Mouse (Mus musculus) heart, embryonic 15.5 days (tissue): ENCODE data around the gene Fam98a. TPM values are rescaled to one million over a fixed set of nuclear protein-coding genes. Genes with fewer than 3 reads are reported as not detected.

Source experiments
- ATAC-seq: fragments of 200-750 bp; cut with Nextera tagmentation; replicated peaks from 2 replicates; pipeline ENCODE4 v1.8.0; 2017; ENCODE audit warnings: low read depth, moderate TSS enrichment; ENCODE audit not compliant: insufficient number of reproducible peaks, insufficient read depth, low FRiP score
- H3K27ac ChIP-seq: fragments of 300-500 bp; sonication (generic); 2 replicates; pipeline ENCODE4 v1.5.1; 2015; ENCODE audit warnings: mild to moderate bottlenecking, inconsistent platforms
- H3K27me3 ChIP-seq: fragments of 300-500 bp; sonication (generic); 2 replicates; pipeline ENCODE4 v1.6.1; 2015; ENCODE audit warnings: inconsistent platforms
- H3K36me3 ChIP-seq: fragments of 300-500 bp; sonication (generic); 2 replicates; pipeline ENCODE4 v1.6.1; 2015; ENCODE audit warnings: mild to moderate bottlenecking, inconsistent platforms
- H3K4me1 ChIP-seq: fragments of 300-500 bp; sonication (generic); replicated peaks from 2 replicates; pipeline ENCODE4 v1.6.1; 2015; ENCODE audit warnings: inconsistent platforms
- H3K4me2 ChIP-seq: fragments of 300-500 bp; sonication (generic); 2 replicates; pipeline ENCODE4 v1.6.1; 2015; ENCODE audit warnings: inconsistent platforms, mild to moderate bottlenecking, moderate library complexity
- H3K4me3 ChIP-seq: fragments of 300-500 bp; sonication (generic); 2 replicates; pipeline ENCODE4 v1.5.1; 2015; ENCODE audit warnings: mild to moderate bottlenecking, inconsistent platforms
- H3K9ac ChIP-seq: fragments of 300-500 bp; sonication (generic); 2 replicates; pipeline ENCODE4 v1.6.1; 2015; ENCODE audit warnings: mild to moderate bottlenecking, inconsistent platforms
- H3K9me3 ChIP-seq: fragments of 300-500 bp; sonication (generic); replicated peaks from 2 replicates; pipeline ENCODE4 v1.6.1; 2016; ENCODE audit warnings: inconsistent platforms
- WGBS: fragments of 180-500 bp; shearing (Covaris S2); methylation state at CpG from one replicate; pipeline ENCODE4 v1.1.7; 2015; ENCODE audit warnings: mixed read lengths; 5-methylcytosine and 5-hydroxymethylcytosine counted together
- polyA plus RNA-seq: library from polyadenylated mRNA; unstranded; fragments of >200 nt; fragmentation: Nextera tagmentation; extraction: Ambion mirVana; gene quantifications from 2 replicates; pipeline ENCODE4 v1.2.1, GENCODE M21; 2015

Gene Fam98a
- polyA plus RNA-seq, 1 experiment from 2014 or later = 21.5 TPM

DNA sequence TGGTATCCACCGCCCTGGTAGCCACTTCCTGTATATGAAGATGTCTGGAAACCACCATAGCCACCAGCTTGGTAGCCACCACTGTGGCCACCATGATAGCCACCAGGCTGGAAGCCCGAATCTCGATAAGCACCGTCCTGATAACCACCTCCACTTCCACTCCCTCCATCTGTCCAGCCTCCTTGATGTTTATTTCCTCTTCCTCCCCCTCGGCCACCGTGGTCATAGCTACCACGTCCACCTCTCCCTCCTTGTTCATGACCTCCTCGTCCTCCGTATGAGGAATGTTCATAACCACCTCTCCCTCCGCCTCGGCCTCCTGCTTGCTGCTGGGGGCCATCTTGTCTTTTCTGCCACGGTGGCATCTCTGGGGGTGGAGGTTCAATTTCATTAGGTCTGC, 13.3 kb downstream of the Fam98a start:
- no peak overlapping the region for H3K27ac ChIP-seq
- peaks cover 31% of the 10 kb centered on the region for H3K36me3 ChIP-seq
- H3K4me3 ChIP-seq = no peak overlapping the region
- H3K4me1 ChIP-seq = peaks cover 7% of the 10 kb centered on the region
- 86% methylated on average over 12 of the region's 12 CpGs for WGBS
- H3K4me2 ChIP-seq = no peak overlapping the region
- no peak for ATAC-seq
- no peaks in the 10 kb centered on the region for H3K27me3 ChIP-seq
- H3K9me3 ChIP-seq = no peaks in the 10 kb centered on the region
- H3K9ac ChIP-seq = no peak overlapping the region

DNA sequence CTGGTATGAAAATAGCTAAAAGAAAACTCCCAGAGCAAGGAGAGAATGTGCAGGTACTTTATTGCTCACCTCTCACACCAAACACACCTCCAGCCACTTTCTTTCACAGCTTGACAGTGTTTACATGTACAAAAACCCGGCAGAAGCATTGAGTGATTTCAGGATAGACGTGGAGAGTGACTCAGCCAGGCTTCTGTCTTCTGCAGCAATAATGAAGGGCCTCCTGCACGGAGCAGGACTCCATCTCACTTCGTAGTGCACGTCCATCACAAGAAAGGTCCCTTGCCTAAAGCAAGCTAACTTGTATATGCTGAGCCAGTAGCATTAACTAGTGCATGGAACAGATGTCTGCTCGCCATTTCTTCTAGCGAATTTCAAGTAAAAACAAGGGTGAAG, 14.7 kb downstream of the Fam98a start:
- WGBS = 82% methylated on average over 7 of the region's 7 CpGs
- Histone ChIP-seq H3K4me1 (peaks cover 6% of the 10 kb centered on the region), H3K27me3 (no peaks in the 10 kb centered on the region), H3K27ac (no peak overlapping the region), H3K4me3 (no peak overlapping the region), H3K9me3 (no peaks in the 10 kb centered on the region), H3K9ac (no peak overlapping the region), H3K36me3 (peaks cover 27% of the 10 kb centered on the region), H3K4me2 (no peak overlapping the region)
- ATAC-seq = no peak

DNA sequence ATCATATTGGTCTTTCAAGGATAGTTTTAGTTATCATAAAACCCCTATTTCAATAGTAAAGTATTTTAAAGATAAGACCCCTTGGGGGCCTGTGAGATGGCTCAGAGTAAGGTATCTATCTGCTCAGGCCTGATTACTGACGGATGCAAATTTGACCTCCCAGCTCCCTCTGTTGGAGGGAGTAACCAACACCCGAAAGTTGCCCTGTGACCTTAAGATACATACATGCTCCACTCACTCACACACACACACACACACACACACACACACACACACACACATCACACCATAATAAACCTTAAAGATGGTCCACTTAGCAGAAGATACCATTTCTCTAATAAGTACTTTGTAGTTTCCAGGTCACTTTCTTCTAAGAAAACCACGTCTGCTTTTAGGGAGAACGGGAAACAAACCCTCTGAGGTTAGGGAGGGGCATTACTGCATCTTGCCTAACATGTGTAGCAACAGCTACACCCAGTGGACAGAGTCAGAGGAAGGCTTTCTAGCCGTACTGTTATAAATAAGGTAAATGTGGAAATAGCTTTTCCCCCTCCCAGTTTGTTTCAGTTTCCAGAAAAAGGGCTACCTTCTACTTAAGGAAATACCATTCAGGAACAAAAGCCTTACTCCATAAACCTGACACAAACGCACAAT, 15.2 kb downstream of the Fam98a start:
- Histone ChIP-seq H3K36me3 (peaks cover 27% of the 10 kb centered on the region), H3K9me3 (no peaks in the 10 kb centered on the region), H3K4me1 (peaks cover 6% of the 10 kb centered on the region), H3K4me3 (no peak overlapping the region), H3K9ac (no peak overlapping the region), H3K4me2 (no peak overlapping the region), H3K27ac (no peak overlapping the region), H3K27me3 (no peaks in the 10 kb centered on the region)
- peak; percentile 47; the same call in 1 of the 2 replicates for ATAC-seq
- 31% methylated on average over 6 of the region's 6 CpGs for WGBS

DNA sequence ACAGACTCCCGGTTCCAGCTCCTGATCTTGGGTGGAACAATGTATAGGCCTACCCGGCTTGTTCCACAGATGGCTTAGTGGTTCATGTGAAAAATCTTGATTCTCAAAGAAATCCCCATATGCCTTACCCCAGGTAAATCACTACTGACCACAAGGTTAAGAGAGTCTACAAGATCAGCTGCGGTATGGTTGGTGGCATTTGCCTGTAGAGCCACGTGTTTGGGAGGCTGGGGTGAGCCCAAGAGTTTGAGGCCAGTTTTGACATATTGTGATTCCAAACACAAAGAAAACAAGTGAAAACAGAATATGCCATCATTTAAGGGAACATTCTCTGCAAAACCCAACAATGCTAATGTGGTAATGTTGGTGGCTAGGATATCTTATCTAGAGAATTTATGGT, 16.1 kb downstream of the Fam98a start:
- Histone ChIP-seq H3K27ac (no peak overlapping the region), H3K36me3 (peaks cover 27% of the 10 kb centered on the region), H3K4me3 (no peak overlapping the region), H3K9me3 (no peaks in the 10 kb centered on the region), H3K4me2 (no peak overlapping the region), H3K4me1 (peaks cover 6% of the 10 kb centered on the region), H3K27me3 (no peaks in the 10 kb centered on the region), H3K9ac (no peak overlapping the region)
- ATAC-seq = no peak
- 89% methylated on average over 4 of the region's 4 CpGs for WGBS

DNA sequence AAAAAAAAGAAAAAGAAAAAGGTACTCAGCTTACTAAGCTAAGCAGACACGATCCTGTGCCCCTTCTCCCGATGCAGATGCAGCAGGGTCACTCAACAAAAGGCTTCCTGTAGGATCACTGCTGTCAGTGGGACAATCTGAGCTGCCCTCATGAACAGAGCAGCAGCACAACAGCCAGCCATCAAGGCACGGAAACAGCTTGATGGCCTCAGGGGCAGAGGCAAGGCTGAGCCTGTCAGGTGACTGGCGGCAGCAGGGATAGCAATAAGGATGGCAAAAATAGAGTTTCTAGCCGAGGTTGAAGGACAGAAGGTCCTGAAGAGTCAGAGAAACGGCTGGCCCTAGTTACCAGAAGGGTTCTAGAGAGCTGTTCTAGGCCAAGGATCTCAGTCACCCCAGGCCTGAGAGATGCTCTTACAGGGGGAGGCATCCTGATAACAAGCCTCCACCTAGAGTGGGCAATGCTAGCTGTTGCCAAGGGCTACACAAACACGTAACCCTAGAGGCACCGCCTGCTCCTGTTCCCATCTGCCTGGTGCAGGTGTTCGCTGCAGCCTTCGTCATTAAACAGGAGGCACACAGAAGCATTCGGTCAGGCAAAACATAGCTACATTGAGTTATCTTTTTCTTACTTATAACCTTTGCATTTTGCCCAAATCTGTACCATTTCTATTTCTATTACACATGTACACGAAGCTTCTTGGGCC, 17.3 kb downstream of the Fam98a start:
- peaks cover 22% of the 10 kb centered on the region for H3K36me3 ChIP-seq
- H3K27me3 ChIP-seq = no peaks in the 10 kb centered on the region
- H3K4me3 ChIP-seq = no peak overlapping the region
- no peak overlapping the region for H3K4me2 ChIP-seq
- no peak overlapping the region for H3K27ac ChIP-seq
- H3K9me3 ChIP-seq = no peaks in the 10 kb centered on the region
- H3K9ac ChIP-seq = no peak overlapping the region
- 56% methylated on average over 12 of the region's 12 CpGs for WGBS
- no peak for ATAC-seq
- H3K4me1 ChIP-seq = peaks cover 5% of the 10 kb centered on the region

- Histone ChIP-seq H3K4me1 (peaks cover 5% of the 10 kb centered on the region), H3K4me2 (no peak overlapping the region), H3K4me3 (no peak overlapping the region), H3K27me3 (no peaks in the 10 kb centered on the region), H3K27ac (no peak overlapping the region), H3K36me3 (peaks cover 8% of the 10 kb centered on the region; the same call in 1 of the 2 replicates), H3K9ac (no peak overlapping the region), H3K9me3 (no peaks in the 10 kb centered on the region)
- 83% methylated on average over 6 of the region's 6 CpGs for WGBS
- ATAC-seq = no peak
Measured at GRCm38 (mm10) chr17:75532469-75532986, 19.2 kb downstream of the Fam98a start.

GRCm38 (mm10) chr17:75529222-75529935, 22.4 kb downstream of the Fam98a start:
- Histone ChIP-seq H3K27ac (no peak overlapping the region), H3K4me1 (peaks cover 2% of the 10 kb centered on the region), H3K4me2 (no peak overlapping the region), H3K36me3 (no peaks in the 10 kb centered on the region), H3K9ac (no peak overlapping the region), H3K4me3 (no peak overlapping the region), H3K9me3 (no peaks in the 10 kb centered on the region), H3K27me3 (no peaks in the 10 kb centered on the region)
- no peak for ATAC-seq
- WGBS = 93% methylated on average over 14 of the region's 14 CpGs

- H3K9ac ChIP-seq = no peak overlapping the region
- no peaks in the 10 kb centered on the region for H3K36me3 ChIP-seq
- no peaks in the 10 kb centered on the region for H3K9me3 ChIP-seq
- H3K4me1 ChIP-seq = no peaks in the 10 kb centered on the region; the same call in 1 of the 2 replicates
- 87% methylated on average over 1 of the region's 1 CpGs for WGBS
- H3K4me3 ChIP-seq = no peak overlapping the region
- H3K4me2 ChIP-seq = no peak overlapping the region
- H3K27ac ChIP-seq = no peak overlapping the region
- H3K27me3 ChIP-seq = no peaks in the 10 kb centered on the region
- ATAC-seq = no peak
Measured at GRCm38 (mm10) chr17:75526411-75526810, 25.3 kb downstream of the Fam98a start.

GRCm38 (mm10) chr17:75523812-75524211, 27.9 kb downstream of the Fam98a start:
- WGBS = 53% methylated on average over 3 of the region's 3 CpGs
- H3K9me3 ChIP-seq = no peaks in the 10 kb centered on the region
- ATAC-seq = no peak

DNA sequence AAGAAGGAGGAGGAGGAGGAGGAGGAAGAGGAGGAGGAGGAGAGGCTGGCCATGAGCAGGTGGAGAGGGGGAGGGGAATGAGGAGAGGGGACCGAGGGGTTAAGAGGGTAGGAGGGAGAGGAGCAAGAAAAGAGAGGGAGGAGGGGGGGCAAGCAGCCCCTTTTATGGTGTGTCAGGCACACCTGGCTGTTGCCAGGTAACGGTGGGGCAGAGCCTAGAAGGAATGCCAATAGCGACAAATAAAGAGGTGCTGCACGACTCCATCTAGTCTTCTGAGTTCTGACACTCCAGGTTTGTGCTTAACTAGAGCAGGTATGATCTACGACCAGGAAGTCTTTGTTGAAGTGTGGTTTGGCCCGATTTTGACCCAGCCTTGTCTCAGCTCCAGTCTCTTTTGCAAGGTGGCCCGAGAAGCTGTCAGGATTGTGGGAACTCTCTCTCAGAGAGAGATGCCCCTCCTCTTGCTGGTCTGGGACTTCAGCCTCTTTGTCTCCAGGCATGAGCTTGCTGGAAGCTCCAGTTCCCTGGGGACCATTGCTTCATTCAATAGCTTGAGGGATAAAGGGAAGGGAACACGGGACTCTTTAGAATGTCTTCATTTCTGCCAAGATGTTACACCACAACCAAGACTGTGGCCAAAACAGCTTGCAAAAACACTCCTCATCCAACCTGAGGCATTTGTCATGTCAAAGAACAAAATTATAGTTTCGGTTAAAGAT, 29.2 kb downstream of the Fam98a start:
- Histone ChIP-seq H3K27ac (no peak overlapping the region), H3K27me3 (no peaks in the 10 kb centered on the region), H3K9me3 (no peaks in the 10 kb centered on the region), H3K4me3 (no peak overlapping the region), H3K4me2 (no peak overlapping the region), H3K36me3 (no peaks in the 10 kb centered on the region), H3K9ac (no peak overlapping the region), H3K4me1 (peaks cover 5% of the 10 kb centered on the region)
- ATAC-seq = 0 out of 2 replicates have a peak, but pooled peaks have one; percentile 29
- 40% methylated on average over 9 of the region's 9 CpGs for WGBS

More at GRCm38 (mm10) chr17:75523812-75524211, 27.9 kb downstream of the Fam98a start:
- no peaks in the 10 kb centered on the region for H3K27me3 ChIP-seq
- H3K27ac ChIP-seq = no peak overlapping the region
- no peak overlapping the region for H3K9ac ChIP-seq
- H3K4me3 ChIP-seq = no peak overlapping the region
- H3K4me2 ChIP-seq = no peak overlapping the region
- no peaks in the 10 kb centered on the region for H3K36me3 ChIP-seq
- H3K4me1 ChIP-seq = no peaks in the 10 kb centered on the region; the same call in 1 of the 2 replicates
